Comparison of ENCODE assay signal across 8 mouse cellular contexts in the genomic region with DNA sequence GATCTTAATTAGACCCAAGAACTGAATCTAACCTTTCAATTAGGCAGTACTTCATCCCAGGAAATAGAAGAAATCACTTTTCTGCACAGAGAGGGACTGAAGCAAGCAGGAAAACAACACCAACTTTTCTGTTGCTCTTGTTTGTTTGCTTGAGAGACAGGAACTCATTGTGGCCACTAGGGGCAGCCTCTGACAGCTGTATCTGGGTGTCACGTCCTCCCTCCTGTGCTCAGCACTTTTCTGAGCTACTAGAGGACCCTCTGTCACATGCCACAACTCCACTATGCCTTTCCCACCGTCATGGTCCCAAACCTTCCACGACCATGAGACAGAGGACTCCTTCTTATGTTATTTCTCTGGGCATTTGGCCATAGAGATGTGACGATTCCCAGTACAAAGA.
A peak's percentile ranks its signal among the peaks of the same experiment; 100 is the strongest.
DNase-seq lines count a peak whose midpoint lies in the region; ATAC-seq and TF ChIP-seq lines count a peak whose summit lies in the region.

No protein-coding gene starts in this region.

- H3K4me1 ChIP-seq in heart, postnatal 0 days (ENCODE audit: control insufficient read depth, insufficient read depth): 0 out of 2 replicates have a peak, but pooled peaks cover 3% of the 10 kb centered on the region

- WGBS in heart, postnatal 0 days: 35% methylated on average over 4 of the region's 4 CpGs

- no peak overlapping the region for H3K4me2 ChIP-seq in heart, postnatal 0 days (ENCODE audit: low read depth, low read length)

- TF ChIP-seq CTCF in heart, postnatal 0 days (IDR thresholded peaks at IDR 0.05; ENCODE audit: low read depth): peak; percentile 73

- H3K4me3 ChIP-seq in heart, postnatal 0 days (ENCODE audit: low read depth, low read length): no peak overlapping the region

- no peak for TF ChIP-seq EP300 in heart, postnatal 0 days (IDR thresholded peaks at IDR 0.05; ENCODE audit: low read depth)

- no peak overlapping the region for H3K27ac ChIP-seq in heart, postnatal 0 days (ENCODE audit: low read depth)

- H3K36me3 ChIP-seq in heart, postnatal 0 days (replicated peaks; ENCODE audit: control insufficient read depth, insufficient read depth, low read length): no peaks in the 10 kb centered on the region

- no peak overlapping the region for H3K9ac ChIP-seq in heart, postnatal 0 days (replicated peaks; ENCODE audit: low read depth, low read length)

- no peaks in the 10 kb centered on the region for H3K27me3 ChIP-seq in heart, postnatal 0 days (ENCODE audit: control insufficient read depth, insufficient read depth, low read length)

- peak; percentile 59 for DNase-seq in heart, postnatal 0 days (ENCODE audit: low spot score)
- DNase-seq in heart, adult 8-10 months (ENCODE audit: low spot score): no peak
- DNase-seq in B cell, adult 2 months: peak; percentile 62 to 65
- DNase-seq in R1 (ENCODE audit: low read depth, low spot score): peak; percentile 70
- peak; percentile 38 for DNase-seq in heart, postnatal 4 days
- DNase-seq in cerebellum, adult 9-10 months: no peak
- no peak for DNase-seq in layer of hippocampus, postnatal 14 days (ENCODE audit: low spot score in 2 of 2)

- no peaks in the 10 kb centered on the region for H3K9me3 ChIP-seq in heart, postnatal 0 days (replicated peaks; ENCODE audit: control insufficient read depth, low read length)

- peak; percentile 30; the same call in 1 of the 2 replicates for ATAC-seq in heart, postnatal 0 days (ENCODE audit: insufficient read depth, low read depth)
- peak; percentile 84 for ATAC-seq in megakaryocyte progenitor cell, adult 5-6 weeks (replicated peaks; ENCODE audit: poor library complexity)

Comparison
In these comparisons a context has a peak if more than half of its experiments do, and no peak if none do; other contexts are left out.
1. DNase-seq: peak in heart, postnatal 0 days (single experiment), B cell, adult 2 months (2 of 2), R1 (single experiment) and heart, postnatal 4 days (single experiment); none in heart, adult 8-10 months (single experiment), cerebellum, adult 9-10 months (single experiment) and layer of hippocampus, postnatal 14 days (0 of 2).